Mouse (Mus musculus) hindbrain, embryonic 14.5 days (tissue): Measurements from ENCODE around the gene Akna. TPM values are rescaled to one million over a fixed set of nuclear protein-coding genes. Genes with fewer than 3 reads are reported as not detected.

ENCODE experiments used
- ATAC-seq: fragments of 200-750 bp; cut with Nextera tagmentation; 2 replicates; pipeline ENCODE4 v1.8.0; 2017; ENCODE audit warnings: moderate number of reproducible peaks, mild to moderate bottlenecking, moderate TSS enrichment, moderate library complexity; ENCODE audit not compliant: low FRiP score
- DNase-seq: peaks from one replicate; pipeline ENCODE4 v3.0.0-alpha.2; 2015; ENCODE audit warnings: low spot score
- H3K27ac ChIP-seq: fragments of 300-500 bp; sonication (generic); 2 replicates; pipeline ENCODE4 v1.5.1; 2014; ENCODE audit warnings: mild to moderate bottlenecking, moderate library complexity
- H3K27me3 ChIP-seq: fragments of 300-500 bp; sonication (generic); 2 replicates; pipeline ENCODE4 v1.6.1; 2014; ENCODE audit warnings: mild to moderate bottlenecking, low read length, mixed read lengths; ENCODE audit not compliant: control insufficient read depth, insufficient read depth
- H3K36me3 ChIP-seq: fragments of 300-500 bp; sonication (generic); replicated peaks from 2 replicates; pipeline ENCODE4 v1.6.1; 2014; ENCODE audit not compliant: control insufficient read depth, insufficient read depth
- H3K4me1 ChIP-seq: fragments of 300-500 bp; sonication (generic); replicated peaks from 2 replicates; pipeline ENCODE4 v1.6.1; 2014; ENCODE audit warnings: antibody characterized with exemption, low read length, mixed read lengths; ENCODE audit not compliant: control insufficient read depth, insufficient read depth
- H3K4me2 ChIP-seq: fragments of 300-500 bp; sonication (generic); replicated peaks from 2 replicates; pipeline ENCODE4 v1.6.1; 2014; ENCODE audit warnings: mild to moderate bottlenecking, moderate library complexity
- H3K4me3 ChIP-seq: fragments of 300-500 bp; sonication (generic); replicated peaks from 2 replicates; pipeline ENCODE4 v1.5.1; 2014; ENCODE audit warnings: mild to moderate bottlenecking, low read length
- H3K9ac ChIP-seq: fragments of 300-500 bp; sonication (generic); 2 replicates; pipeline ENCODE4 v1.6.1; 2014
- H3K9me3 ChIP-seq: fragments of 300-500 bp; sonication (generic); 2 replicates; pipeline ENCODE4 v1.6.1; 2016; ENCODE audit warnings: low read length; ENCODE audit not compliant: control insufficient read depth
- WGBS: fragments of 180-500 bp; shearing (Covaris S2); extraction: QIAGEN DNeasy Blood & Tissue Kit; methylation state at CpG from one replicate; pipeline ENCODE4 v1.1.7; 2014; 5-methylcytosine and 5-hydroxymethylcytosine counted together
- polyA plus RNA-seq: library from polyadenylated mRNA; unstranded; fragments of >200 nt; fragmentation: Nextera tagmentation; extraction: Ambion mirVana; gene quantifications from 2 replicates; pipeline ENCODE4 v1.2.1, GENCODE M21; 2014

Akna gene
- polyA plus RNA-seq, 1 experiment from 2014 or later, result 3.9 TPM

DNA sequence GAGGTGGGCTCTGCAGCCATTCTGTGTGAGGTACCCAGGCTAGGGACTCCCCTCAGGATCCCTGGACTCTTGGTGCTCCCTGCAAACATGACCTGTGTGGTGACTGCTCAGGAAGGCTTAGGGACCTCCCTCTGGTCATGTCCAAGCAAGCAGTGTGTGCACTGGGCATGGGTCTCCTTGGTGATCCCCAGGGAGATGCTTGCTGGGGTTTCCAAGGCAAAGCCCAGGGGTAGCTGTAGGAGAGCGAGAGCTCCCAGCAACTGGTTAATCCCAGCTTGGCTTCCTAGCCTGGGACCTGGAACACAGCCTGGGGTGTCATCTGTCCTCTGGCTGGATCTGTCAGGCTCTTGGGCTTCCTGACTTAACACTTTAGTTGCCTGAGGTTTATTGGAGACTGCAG, 27.8 kb downstream of the Akna start:
- Histone ChIP-seq H3K4me1 (no peaks in the 10 kb centered on the region), H3K9ac (no peak overlapping the region), H3K4me2 (no peak overlapping the region), H3K27ac (no peak overlapping the region), H3K36me3 (peaks cover 57% of the 10 kb centered on the region), H3K27me3 (no peaks in the 10 kb centered on the region), H3K9me3 (no peaks in the 10 kb centered on the region), H3K4me3 (no peak overlapping the region)
- WGBS, result 48% methylated on average over 1 of the region's 1 CpGs
- DNase-seq (no peak), ATAC-seq (peak; percentile 53)

DNA sequence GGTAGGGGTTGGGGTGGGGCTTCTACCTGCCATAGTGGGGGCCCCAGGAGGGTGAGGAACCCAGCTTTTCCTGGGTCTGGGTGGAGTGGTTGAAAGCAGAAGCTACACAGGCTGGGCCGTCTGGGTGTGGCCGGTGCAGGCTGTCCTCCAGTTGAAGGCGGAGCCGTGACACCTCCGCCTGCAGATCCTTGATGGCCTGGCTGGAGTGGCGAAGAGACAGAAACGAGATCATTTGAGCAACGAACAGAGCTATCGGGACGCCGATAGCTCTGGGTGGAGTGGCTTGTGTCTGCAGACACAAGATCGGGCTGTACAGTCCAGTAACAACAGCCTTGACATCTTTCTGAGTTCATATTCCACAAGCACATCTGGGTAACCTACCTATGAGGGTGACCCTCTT, 28.8 kb downstream of the Akna start:
- H3K27me3 ChIP-seq, result no peaks in the 10 kb centered on the region
- no peak overlapping the region for H3K4me2 ChIP-seq
- no peaks in the 10 kb centered on the region for H3K9me3 ChIP-seq
- no peak overlapping the region for H3K4me3 ChIP-seq
- H3K9ac ChIP-seq, result no peak overlapping the region
- no peak overlapping the region for H3K27ac ChIP-seq
- ATAC-seq, result no peak
- H3K36me3 ChIP-seq, result peaks cover 50% of the 10 kb centered on the region
- no peaks in the 10 kb centered on the region for H3K4me1 ChIP-seq
- 91% methylated on average over 11 of the region's 12 CpGs for WGBS
- no peak for DNase-seq

DNA sequence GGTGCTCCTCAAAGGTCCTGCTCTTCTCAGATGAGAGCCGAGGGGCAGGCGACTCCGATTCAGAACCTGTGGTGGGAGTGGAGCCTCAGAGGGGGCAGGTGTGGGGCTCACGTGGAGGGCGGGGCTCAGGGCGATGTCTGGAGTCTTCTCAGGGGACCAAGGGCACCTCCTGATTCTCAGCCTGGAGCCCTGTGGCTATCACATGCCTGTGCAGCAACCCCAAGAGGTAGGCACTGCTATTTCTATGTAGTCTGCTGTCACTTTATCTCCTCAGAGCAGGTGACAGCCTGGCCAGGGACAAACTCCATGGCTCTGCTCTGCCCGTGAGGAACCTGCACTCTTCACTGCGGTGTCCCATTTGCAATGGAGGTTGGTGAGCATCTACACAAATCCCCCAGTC, 29.8 kb downstream of the Akna start:
- no peaks in the 10 kb centered on the region for H3K9me3 ChIP-seq
- no peak overlapping the region for H3K4me3 ChIP-seq
- ATAC-seq (no peak), DNase-seq (no peak)
- 94% methylated on average over 8 of the region's 8 CpGs for WGBS
- no peak overlapping the region for H3K9ac ChIP-seq
- H3K27ac ChIP-seq, result no peak overlapping the region
- no peaks in the 10 kb centered on the region for H3K27me3 ChIP-seq
- no peaks in the 10 kb centered on the region for H3K4me1 ChIP-seq
- no peak overlapping the region for H3K4me2 ChIP-seq
- H3K36me3 ChIP-seq, result peaks cover 41% of the 10 kb centered on the region

DNA sequence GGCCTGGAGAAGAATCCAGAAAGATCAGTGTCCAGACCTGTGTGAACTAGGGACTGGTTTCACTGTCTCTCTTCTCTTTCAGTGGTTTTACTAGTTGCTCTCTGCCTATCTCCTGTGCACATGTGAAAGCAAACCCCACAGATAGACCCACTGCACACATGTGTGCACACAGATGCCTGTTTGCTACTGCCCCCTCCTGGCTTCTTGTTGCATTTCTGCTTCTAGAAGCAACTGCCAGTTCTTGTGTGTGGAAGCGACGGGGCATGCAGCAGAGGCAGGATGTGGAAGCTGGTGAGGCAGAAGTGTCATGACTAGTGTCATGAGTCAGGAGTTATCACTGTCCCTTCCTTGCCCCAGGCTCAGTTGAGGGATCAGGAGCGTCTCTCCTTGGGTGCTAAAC, 31.3 kb downstream of the Akna start:
- peak; percentile 49 for DNase-seq

DNA sequence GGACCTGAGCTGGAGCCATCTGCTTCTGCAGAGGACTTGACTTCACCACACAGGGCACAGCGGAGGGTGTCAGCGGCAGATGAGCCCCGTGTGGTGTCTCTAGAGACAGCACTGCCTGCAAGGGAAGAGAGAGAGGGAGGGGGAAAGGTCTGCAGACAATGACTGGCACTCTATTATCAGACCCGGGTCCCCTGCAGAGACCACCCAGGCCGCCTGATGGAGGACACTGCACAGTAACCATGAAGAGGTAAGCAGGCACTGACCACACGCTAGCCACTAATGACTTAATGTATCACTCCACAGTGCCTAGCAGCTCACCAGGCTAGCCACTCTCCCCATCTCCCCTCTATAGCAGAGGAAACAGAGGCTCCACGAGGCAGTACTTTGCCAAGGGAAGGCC, 32.3 kb downstream of the Akna start:
- WGBS, result 25% methylated on average over 7 of the region's 7 CpGs
- no peak overlapping the region for H3K9ac ChIP-seq
- H3K4me2 ChIP-seq, result no peak overlapping the region
- no peaks in the 10 kb centered on the region for H3K4me1 ChIP-seq
- H3K4me3 ChIP-seq, result no peak overlapping the region
- no peak overlapping the region for H3K27ac ChIP-seq
- ATAC-seq (no peak), DNase-seq (no peak)
- no peaks in the 10 kb centered on the region for H3K9me3 ChIP-seq
- peaks cover 38% of the 10 kb centered on the region for H3K36me3 ChIP-seq
- no peaks in the 10 kb centered on the region for H3K27me3 ChIP-seq

More for the DNA sequence above, 31.3 kb downstream of the Akna start:
- no peak overlapping the region for H3K4me2 ChIP-seq
- H3K9me3 ChIP-seq, result no peaks in the 10 kb centered on the region
- 63% methylated on average over 3 of the region's 3 CpGs for WGBS
- ATAC-seq, result no peak
- H3K4me1 ChIP-seq, result no peaks in the 10 kb centered on the region
- no peak overlapping the region for H3K9ac ChIP-seq
- H3K27ac ChIP-seq, result no peak overlapping the region
- H3K36me3 ChIP-seq, result peaks cover 38% of the 10 kb centered on the region
- no peak overlapping the region for H3K4me3 ChIP-seq
- H3K27me3 ChIP-seq, result no peaks in the 10 kb centered on the region

DNA sequence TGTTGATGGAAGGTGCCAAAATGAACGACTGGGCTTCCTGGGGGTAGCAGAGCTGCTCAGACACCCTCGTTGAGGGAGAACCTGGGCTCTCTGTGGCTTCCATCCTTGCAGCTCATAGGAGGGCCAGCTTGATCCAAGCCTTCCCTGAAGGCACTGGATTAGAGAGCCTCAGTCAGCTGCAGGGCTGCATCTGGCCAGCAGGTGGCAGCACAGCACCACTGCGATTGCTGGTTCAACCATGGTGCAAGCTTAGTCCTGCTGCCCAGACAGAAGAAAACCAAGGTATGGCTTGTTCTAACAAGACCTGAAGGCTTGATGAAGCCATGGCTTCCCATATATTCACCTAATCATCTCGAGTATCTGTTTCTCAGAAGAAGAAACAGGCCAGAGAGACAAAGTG, 34.6 kb downstream of the Akna start:
- peak; percentile 85 for DNase-seq
- Histone ChIP-seq H3K9me3 (no peaks in the 10 kb centered on the region), H3K27me3 (no peaks in the 10 kb centered on the region), H3K27ac (no peak overlapping the region), H3K4me1 (no peaks in the 10 kb centered on the region), H3K9ac (no peak overlapping the region), H3K4me2 (no peak overlapping the region), H3K4me3 (no peak overlapping the region), H3K36me3 (peaks cover 20% of the 10 kb centered on the region)
- 9% methylated on average over 4 of the region's 4 CpGs for WGBS
- peak; percentile 44; the same call in 1 of the 2 replicates for ATAC-seq

DNA sequence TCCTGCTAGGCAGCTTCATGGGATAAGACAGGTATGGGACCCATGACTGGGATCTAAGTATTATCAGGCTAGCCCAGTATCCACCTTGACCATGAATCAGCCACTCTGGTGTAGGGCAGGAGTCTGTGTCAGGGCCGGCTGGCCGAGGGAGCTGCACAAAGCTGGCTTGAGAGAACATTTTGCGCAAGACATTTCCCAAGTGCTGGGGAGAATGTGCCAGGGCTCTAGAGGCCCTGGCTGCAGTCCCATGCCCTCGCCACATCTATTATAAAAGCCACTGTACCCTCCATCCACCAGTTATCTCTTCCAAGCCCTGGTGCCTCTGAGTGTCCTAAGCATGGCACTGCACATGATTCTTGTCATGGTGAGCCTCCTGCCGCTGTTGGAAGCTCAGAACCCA, 41.0 kb downstream of the Akna start, which contains the start of gene Orm2:
Gene Orm2, plus strand, starts transcription at position 300 of the 400 bp plus-strand sequence.
- 88% methylated on average over 5 of the region's 5 CpGs for WGBS
- Histone ChIP-seq H3K27me3 (no peaks in the 10 kb centered on the region), H3K9me3 (no peaks in the 10 kb centered on the region), H3K9ac (no peak within 1 kb of the TSS), H3K36me3 (no peaks in the 10 kb centered on the region), H3K27ac (no peak within 1 kb of the TSS), H3K4me1 (no peaks in the 10 kb centered on the region), H3K4me3 (no peak within 1 kb of the TSS), H3K4me2 (no peak within 1 kb of the TSS)
- DNase-seq (no peak), ATAC-seq (no peak)

DNA sequence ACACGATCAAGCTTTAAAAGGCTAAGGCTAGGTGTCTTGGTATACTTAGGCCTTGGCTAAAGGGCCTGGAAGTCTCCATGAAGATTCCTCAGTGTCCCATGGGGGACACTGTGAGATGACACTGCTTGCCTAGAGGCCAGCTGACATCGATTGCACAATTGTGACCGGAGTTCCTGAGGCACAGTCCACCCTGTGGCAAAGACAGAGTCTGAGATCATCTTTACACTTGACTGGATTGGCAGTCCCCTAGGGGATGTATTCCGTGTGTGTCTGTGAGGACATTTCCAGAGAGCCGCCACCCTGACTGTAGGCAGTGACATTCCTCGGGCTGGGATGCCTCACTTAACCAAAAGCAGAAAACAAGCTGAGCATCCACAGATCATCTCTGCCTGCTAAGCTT, 43.3 kb downstream of the Akna start:
- Histone ChIP-seq H3K4me1 (no peaks in the 10 kb centered on the region), H3K27ac (no peak overlapping the region), H3K9ac (no peak overlapping the region), H3K36me3 (no peaks in the 10 kb centered on the region), H3K27me3 (no peaks in the 10 kb centered on the region), H3K9me3 (no peaks in the 10 kb centered on the region), H3K4me3 (no peak overlapping the region), H3K4me2 (no peak overlapping the region)
- 67% methylated on average over 6 of the region's 6 CpGs for WGBS
- ATAC-seq, result no peak
- DNase-seq, result no peak

DNA sequence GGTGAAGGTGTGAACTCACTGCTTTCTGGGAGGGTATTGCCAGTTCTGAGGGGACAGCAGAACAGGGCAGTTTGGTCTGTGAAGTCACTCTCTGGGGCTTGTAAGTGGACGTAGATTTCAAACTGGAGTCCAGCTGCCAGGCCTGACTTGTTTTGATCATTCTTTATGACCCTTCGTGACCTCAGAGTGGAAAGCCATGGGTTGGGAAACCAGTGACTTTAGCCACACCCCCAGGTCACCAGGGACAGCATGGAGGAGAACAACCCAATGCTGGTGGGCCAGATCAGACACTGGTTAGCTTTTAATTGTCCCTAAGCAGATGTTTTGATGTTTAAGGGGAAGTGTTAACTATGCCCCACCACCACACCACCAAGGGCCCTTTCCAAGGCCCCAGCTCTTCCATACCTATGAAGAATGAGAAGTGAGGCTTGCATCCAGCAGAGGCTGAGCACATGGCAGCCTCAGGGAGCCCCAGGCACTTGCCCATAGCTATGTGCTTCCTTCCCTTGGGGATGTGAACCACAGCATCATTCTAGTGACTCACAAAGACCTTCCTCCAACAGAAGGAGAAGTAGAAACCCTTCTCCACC, 46.1 kb downstream of the Akna start:
- Histone ChIP-seq H3K27ac (no peak overlapping the region), H3K4me1 (no peaks in the 10 kb centered on the region), H3K4me3 (no peak overlapping the region), H3K36me3 (no peaks in the 10 kb centered on the region), H3K27me3 (no peaks in the 10 kb centered on the region), H3K9me3 (no peaks in the 10 kb centered on the region), H3K4me2 (no peak overlapping the region), H3K9ac (no peak overlapping the region)
- WGBS, result 71% methylated on average over 2 of the region's 2 CpGs
- no peak for DNase-seq
- no peak for ATAC-seq
